Mouse (Mus musculus) erythroblast, embryonic 14.5 days (primary cell): ENCODE results near the gene Dnajb6. TPM values are rescaled to one million over a fixed set of nuclear protein-coding genes. Genes with fewer than 3 reads are reported as not detected.
"Not testable (repeated sequence)": the region's sequence is repeated elsewhere in the genome, so short reads cannot be mapped to it uniquely, and the experiment has no call there.

Source experiments
- H3K27me3 ChIP-seq: 2 replicates; pipeline ENCODE4 v1.6.1; 2012; ENCODE audit warnings: inconsistent platforms; ENCODE audit not compliant: control insufficient read depth
- H3K36me3 ChIP-seq: 2 replicates; pipeline ENCODE4 v1.6.1; 2012; ENCODE audit warnings: mild to moderate bottlenecking, inconsistent platforms; ENCODE audit not compliant: control insufficient read depth
- H3K4me1 ChIP-seq: 2 replicates; pipeline ENCODE4 v1.6.1; 2012; ENCODE audit warnings: inconsistent platforms; ENCODE audit not compliant: control insufficient read depth
- H3K4me3 ChIP-seq: replicated peaks from 2 replicates; pipeline ENCODE3; 2012; ENCODE audit warnings: moderate library complexity, mild to moderate bottlenecking, inconsistent platforms
- H3K9me3 ChIP-seq: 2 replicates; pipeline ENCODE4 v1.6.1; 2012; ENCODE audit warnings: low read length, inconsistent platforms, mixed read lengths; ENCODE audit not compliant: control insufficient read depth
- GATA1 ChIP-seq: IDR thresholded peaks from 2 replicates; pipeline ENCODE4 v1.6.1; 2012; ENCODE audit warnings: low read length, inconsistent platforms, mixed read lengths
- TAL1 ChIP-seq: IDR thresholded peaks from 3 replicates; pipeline ENCODE4 v1.6.1; 2012; ENCODE audit warnings: low read length, inconsistent platforms, mixed read lengths
- polyA plus RNA-seq: library from polyadenylated mRNA; stranded (reverse); fragments of >175 nt; gene quantifications from 2 replicates; pipeline ENCODE4 v1.2.3, GENCODE M21; 2012

Gene Dnajb6
- polyA plus RNA-seq, 1 experiment: 61.9 TPM

DNA sequence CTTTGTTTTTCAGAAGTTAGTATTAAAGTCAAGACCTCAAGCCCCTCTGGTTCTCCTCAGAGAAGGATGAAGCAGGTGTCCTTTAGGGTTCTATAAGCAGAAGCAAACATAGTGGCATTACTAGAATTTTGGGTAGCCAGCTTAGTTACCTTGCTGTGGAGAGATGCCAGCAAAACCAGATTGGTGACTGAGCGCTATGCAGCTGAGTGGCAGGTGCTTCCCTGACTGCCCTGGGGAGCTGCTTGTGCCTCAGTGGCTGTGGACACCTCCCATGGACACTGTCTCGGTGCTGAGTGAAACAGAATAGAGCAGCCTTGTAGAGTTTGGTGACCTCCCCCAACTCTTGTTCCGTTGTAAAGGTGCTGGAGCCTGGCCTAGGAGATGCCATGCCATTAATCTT lies 46.8 kb downstream of the Dnajb6 start:
- peaks cover 4% of the 10 kb centered on the region for H3K4me1 ChIP-seq
- H3K36me3 ChIP-seq: peaks cover 66% of the 10 kb centered on the region
- no peaks in the 10 kb centered on the region for H3K27me3 ChIP-seq
- no peaks in the 10 kb centered on the region for H3K9me3 ChIP-seq
- no peak for TF ChIP-seq TAL1
- no peak for TF ChIP-seq GATA1
- no peak overlapping the region for H3K4me3 ChIP-seq

- not testable (repeated sequence) for H3K9me3 ChIP-seq, H3K27me3 ChIP-seq, H3K4me3 ChIP-seq, H3K4me1 ChIP-seq
- H3K36me3 ChIP-seq: peaks cover 41% of the 10 kb centered on the region
Observed at GRCm38 (mm10) chr5:29784906-29785305, 49.4 kb downstream of the Dnajb6 start.

- not testable (repeated sequence) for H3K4me3 ChIP-seq, H3K4me1 ChIP-seq, H3K27me3 ChIP-seq, H3K9me3 ChIP-seq
- peaks cover 30% of the 10 kb centered on the region for H3K36me3 ChIP-seq
Observed at GRCm38 (mm10) chr5:29785953-29786352, 50.5 kb downstream of the Dnajb6 start.

- H3K27me3 ChIP-seq, H3K36me3 ChIP-seq, H3K4me3 ChIP-seq, H3K9me3 ChIP-seq, H3K4me1 ChIP-seq: not testable (repeated sequence)
Observed at GRCm38 (mm10) chr5:29794933-29795332, 59.4 kb downstream of the Dnajb6 start.

DNA sequence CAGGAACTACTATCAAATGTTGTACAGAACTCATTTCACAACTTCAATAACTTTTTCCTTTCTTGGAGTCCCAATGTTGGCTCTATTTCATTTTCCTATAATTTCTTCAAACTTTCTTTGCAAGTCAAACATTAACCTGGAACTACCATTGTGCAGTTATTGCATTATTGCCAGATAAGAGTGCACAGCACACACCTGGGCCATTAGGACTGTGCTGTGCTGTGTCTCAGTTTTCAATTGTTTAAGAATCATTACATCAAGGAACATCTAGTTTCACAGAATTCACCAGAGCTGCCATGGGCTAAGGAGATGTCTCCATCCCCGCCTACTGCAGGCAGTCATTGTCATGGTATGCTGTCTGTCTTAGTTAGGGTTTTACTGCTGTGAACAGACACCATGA lies 73.5 kb downstream of the Dnajb6 start:
- no peaks in the 10 kb centered on the region for H3K27me3 ChIP-seq
- H3K9me3 ChIP-seq: no peaks in the 10 kb centered on the region
- no peaks in the 10 kb centered on the region for H3K4me1 ChIP-seq
- H3K4me3 ChIP-seq: no peak overlapping the region
- H3K36me3 ChIP-seq: peaks cover 3% of the 10 kb centered on the region
- TF ChIP-seq TAL1 (no peak), GATA1 (no peak)

GRCm38 (mm10) chr5:29811377-29811921 lies 76.0 kb downstream of the Dnajb6 start:
- H3K4me3 ChIP-seq, H3K9me3 ChIP-seq, H3K4me1 ChIP-seq, H3K27me3 ChIP-seq, H3K36me3 ChIP-seq: not testable (repeated sequence)

DNA sequence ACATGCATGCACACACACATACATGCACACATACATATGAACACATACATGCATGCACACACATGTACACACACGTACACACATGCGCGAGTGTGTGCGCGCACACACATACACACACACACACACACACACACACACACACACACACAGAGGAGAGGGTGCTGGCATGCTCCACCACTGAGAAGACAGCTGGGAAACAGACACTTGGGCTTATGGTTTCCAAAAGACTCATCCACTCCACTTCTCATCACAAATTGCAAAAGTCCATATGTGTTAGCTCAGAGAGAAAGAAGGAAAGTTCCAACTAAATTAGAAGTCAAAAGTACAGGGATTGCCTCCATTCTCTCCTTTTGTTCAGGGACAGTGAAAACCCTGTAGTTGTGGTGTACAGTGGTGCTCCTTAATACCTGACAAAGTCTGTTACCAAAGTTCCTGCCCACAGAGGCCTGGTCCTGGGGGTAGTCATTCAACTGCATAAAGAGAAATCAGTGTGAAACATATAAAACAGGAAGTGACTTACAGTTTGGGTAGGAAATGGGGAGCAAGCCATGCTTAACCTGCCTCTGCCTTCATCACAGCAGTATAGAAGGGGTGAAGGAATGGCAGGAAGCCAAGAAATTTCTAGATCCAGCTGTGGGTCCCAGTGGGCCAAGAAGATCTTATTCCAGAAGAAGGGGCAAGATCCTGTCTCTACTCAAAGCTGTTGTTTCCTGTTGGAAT lies 81.2 kb downstream of the Dnajb6 start:
- no peak overlapping the region for H3K4me3 ChIP-seq
- H3K27me3 ChIP-seq: no peaks in the 10 kb centered on the region
- H3K4me1 ChIP-seq: no peaks in the 10 kb centered on the region
- no peaks in the 10 kb centered on the region; the same call in 1 of the 2 replicates for H3K9me3 ChIP-seq
- TF ChIP-seq GATA1 (no peak), TAL1 (no peak)
- H3K36me3 ChIP-seq: no peaks in the 10 kb centered on the region

DNA sequence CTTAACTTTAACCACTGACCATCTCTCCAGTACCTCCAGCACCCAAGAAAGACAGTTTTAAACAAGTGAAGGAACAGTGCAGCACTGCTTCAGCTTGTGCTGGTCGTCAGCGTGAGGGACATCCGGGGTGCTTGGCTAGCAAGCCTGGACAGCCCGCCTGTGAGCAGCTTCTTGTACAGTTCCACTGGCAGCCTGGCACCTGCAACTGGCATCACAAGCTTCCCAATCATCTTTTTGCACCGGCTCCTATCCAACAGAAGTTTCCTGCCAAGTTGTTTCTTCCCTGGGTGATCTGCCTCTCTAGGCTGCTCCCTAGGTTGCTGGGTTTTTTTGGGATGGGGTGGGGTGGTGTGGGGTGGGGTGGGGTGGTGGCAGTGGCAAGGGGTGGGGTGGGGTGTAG lies 81.9 kb downstream of the Dnajb6 start:
- TF ChIP-seq TAL1: no peak
- no peak for TF ChIP-seq GATA1
- Histone ChIP-seq H3K27me3 (no peaks in the 10 kb centered on the region), H3K9me3 (no peaks in the 10 kb centered on the region; the same call in 1 of the 2 replicates), H3K36me3 (no peaks in the 10 kb centered on the region), H3K4me3 (no peak overlapping the region), H3K4me1 (no peaks in the 10 kb centered on the region)

- no peaks in the 10 kb centered on the region for H3K4me1 ChIP-seq
- no peak for TF ChIP-seq TAL1
- TF ChIP-seq GATA1: no peak
- H3K4me3 ChIP-seq: no peak overlapping the region
- no peaks in the 10 kb centered on the region; the same call in 1 of the 2 replicates for H3K9me3 ChIP-seq
- no peaks in the 10 kb centered on the region for H3K27me3 ChIP-seq
- H3K36me3 ChIP-seq: no peaks in the 10 kb centered on the region
Observed at GRCm38 (mm10) chr5:29818287-29818686, 82.8 kb downstream of the Dnajb6 start.

DNA sequence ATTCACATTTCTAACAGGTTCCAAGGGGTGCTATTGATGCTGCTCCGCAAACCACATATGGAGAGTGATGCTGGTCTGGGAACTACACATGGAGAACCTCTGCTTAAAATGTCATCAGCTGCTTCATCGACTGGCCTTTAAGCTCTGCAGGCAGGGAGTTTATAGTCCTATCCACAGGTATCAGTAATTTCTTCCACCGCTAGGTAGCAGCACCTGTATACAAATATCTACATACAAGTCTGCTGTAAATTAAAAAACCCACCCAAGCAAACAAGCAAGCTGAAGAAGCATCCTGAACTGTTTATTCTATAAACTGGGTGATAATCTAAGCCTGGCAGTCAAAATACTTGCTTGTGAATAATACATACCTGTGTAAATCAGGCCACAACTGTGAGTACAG lies 89.3 kb downstream of the Dnajb6 start:
- H3K36me3 ChIP-seq: no peaks in the 10 kb centered on the region
- TF ChIP-seq GATA1 (no peak), TAL1 (no peak)
- H3K9me3 ChIP-seq: no peaks in the 10 kb centered on the region
- H3K4me1 ChIP-seq: no peaks in the 10 kb centered on the region
- no peak overlapping the region for H3K4me3 ChIP-seq
- H3K27me3 ChIP-seq: no peaks in the 10 kb centered on the region
